Mouse (Mus musculus) midbrain, embryonic 14.5 days (tissue): ENCODE data around the gene Tead1. TPM values are rescaled to one million over a fixed set of nuclear protein-coding genes. Genes with fewer than 3 reads are reported as not detected.

Experiments used
- ATAC-seq: fragments of 200-750 bp; cut with Nextera tagmentation; 2 replicates; pipeline ENCODE4 v1.8.0; 2017; ENCODE audit warnings: moderate number of reproducible peaks, moderate library complexity; ENCODE audit not compliant: low FRiP score, low TSS enrichment
- DNase-seq: peaks from one replicate; pipeline ENCODE4 v3.0.0-alpha.2; 2015
- H3K27ac ChIP-seq: fragments of 300-500 bp; sonication (generic); replicated peaks from 2 replicates; pipeline ENCODE4 v1.5.1; 2014; ENCODE audit warnings: mild to moderate bottlenecking, low read depth, low read length, moderate library complexity
- H3K27me3 ChIP-seq: fragments of 300-500 bp; sonication (generic); 2 replicates; pipeline ENCODE4 v1.6.1; 2014; ENCODE audit warnings: low read length, control low read depth, mixed read lengths; ENCODE audit not compliant: control insufficient read depth, insufficient read depth
- H3K36me3 ChIP-seq: fragments of 300-500 bp; sonication (generic); 2 replicates; pipeline ENCODE4 v1.6.1; 2014; ENCODE audit warnings: low read length, control low read depth; ENCODE audit not compliant: control insufficient read depth, insufficient read depth
- H3K4me1 ChIP-seq: fragments of 300-500 bp; sonication (generic); 2 replicates; pipeline ENCODE4 v1.6.1; 2014; ENCODE audit warnings: mild to moderate bottlenecking, antibody characterized with exemption, low read length, control low read depth; ENCODE audit not compliant: control insufficient read depth, insufficient read depth
- H3K4me2 ChIP-seq: fragments of 300-500 bp; sonication (generic); 2 replicates; pipeline ENCODE4 v1.6.1; 2014; ENCODE audit warnings: mild to moderate bottlenecking, low read length, moderate library complexity
- H3K4me3 ChIP-seq: fragments of 300-500 bp; sonication (generic); replicated peaks from 2 replicates; pipeline ENCODE4 v1.5.1; 2014; ENCODE audit warnings: low read depth, low read length
- H3K9ac ChIP-seq: fragments of 300-500 bp; sonication (generic); replicated peaks from 2 replicates; pipeline ENCODE4 v1.6.1; 2014; ENCODE audit warnings: mild to moderate bottlenecking, low read length, moderate library complexity
- H3K9me3 ChIP-seq: fragments of 300-500 bp; sonication (generic); 2 replicates; pipeline ENCODE4 v1.6.1; 2016; ENCODE audit warnings: low read length, control low read depth, mixed read lengths; ENCODE audit not compliant: control insufficient read depth
- WGBS: fragments of 180-500 bp; shearing (Covaris S2); extraction: QIAGEN DNeasy Blood & Tissue Kit; methylation state at CpG from one replicate; pipeline ENCODE4 v1.1.7; 2014; 5-methylcytosine and 5-hydroxymethylcytosine counted together
- polyA plus RNA-seq: library from polyadenylated mRNA; unstranded; fragments of >200 nt; fragmentation: Nextera tagmentation; extraction: Ambion mirVana; gene quantifications from 2 replicates; pipeline ENCODE4 v1.2.1, GENCODE M21; 2014

Gene Tead1
- polyA plus RNA-seq, 1 experiment from 2014 or later, result 10.7 TPM

GRCm38 (mm10) chr7:112714783-112715182, 35.7 kb downstream of the Tead1 start:
- Histone ChIP-seq H3K27me3 (no peaks in the 10 kb centered on the region), H3K4me3 (no peak overlapping the region), H3K4me1 (peaks cover under 1% of the 10 kb centered on the region; the same call in 1 of the 2 replicates), H3K9me3 (no peaks in the 10 kb centered on the region), H3K9ac (no peak overlapping the region), H3K4me2 (no peak overlapping the region), H3K27ac (no peak overlapping the region), H3K36me3 (no peaks in the 10 kb centered on the region)
- WGBS, result 84% methylated on average over 6 of the region's 6 CpGs
- no peak for DNase-seq
- no peak for ATAC-seq

GRCm38 (mm10) chr7:112716701-112717100, 37.6 kb downstream of the Tead1 start:
- H3K9me3 ChIP-seq, result no peaks in the 10 kb centered on the region
- H3K4me1 ChIP-seq, result peaks cover 14% of the 10 kb centered on the region
- H3K4me3 ChIP-seq, result no peak overlapping the region
- H3K9ac ChIP-seq, result no peak overlapping the region
- H3K27me3 ChIP-seq, result no peaks in the 10 kb centered on the region
- DNase-seq (no peak), ATAC-seq (no peak)
- no peaks in the 10 kb centered on the region for H3K36me3 ChIP-seq
- 92% methylated on average over 6 of the region's 6 CpGs for WGBS
- no peak overlapping the region for H3K4me2 ChIP-seq
- no peak overlapping the region for H3K27ac ChIP-seq

- Histone ChIP-seq H3K9me3 (no peaks in the 10 kb centered on the region), H3K4me3 (no peak overlapping the region), H3K27me3 (no peaks in the 10 kb centered on the region), H3K27ac (no peak overlapping the region), H3K4me2 (no peak overlapping the region), H3K4me1 (peaks cover 14% of the 10 kb centered on the region), H3K9ac (no peak overlapping the region), H3K36me3 (no peaks in the 10 kb centered on the region)
- 53% methylated on average over 2 of the region's 2 CpGs for WGBS
- no peak for DNase-seq
- no peak for ATAC-seq
Observed at GRCm38 (mm10) chr7:112717676-112718075, 38.6 kb downstream of the Tead1 start.

GRCm38 (mm10) chr7:112719394-112720142, 40.5 kb downstream of the Tead1 start:
- DNase-seq (no peak), ATAC-seq (no peak)
- Histone ChIP-seq H3K4me2 (peak overlapping the region; percentile 50; the same call in 1 of the 2 replicates), H3K4me1 (peaks cover 14% of the 10 kb centered on the region), H3K36me3 (no peaks in the 10 kb centered on the region), H3K27ac (0 out of 2 replicates have a peak overlapping the region, but pooled peaks have one; percentile 68), H3K27me3 (no peaks in the 10 kb centered on the region), H3K9ac (no peak overlapping the region; the same call in 1 of the 2 replicates), H3K4me3 (no peak overlapping the region), H3K9me3 (no peaks in the 10 kb centered on the region)
- WGBS, result 37% methylated on average over 11 of the region's 11 CpGs

- 11% methylated on average over 23 of the region's 23 CpGs for WGBS
- peak overlapping the region; percentile 50 for H3K4me2 ChIP-seq
- DNase-seq (peak; percentile 77), ATAC-seq (peak; percentile 46)
- peak overlapping the region; percentile 42 for H3K9ac ChIP-seq
- H3K4me3 ChIP-seq, result peak overlapping the region; percentile 19
- no peaks in the 10 kb centered on the region for H3K9me3 ChIP-seq
- H3K36me3 ChIP-seq, result no peaks in the 10 kb centered on the region
- H3K4me1 ChIP-seq, result peaks cover 14% of the 10 kb centered on the region
- H3K27ac ChIP-seq, result peak overlapping the region; percentile 68
- H3K27me3 ChIP-seq, result no peaks in the 10 kb centered on the region
Observed at GRCm38 (mm10) chr7:112720143-112720988, 41.2 kb downstream of the Tead1 start.

GRCm38 (mm10) chr7:112720989-112721337, 41.8 kb downstream of the Tead1 start:
- Histone ChIP-seq H3K4me3 (peak overlapping the region; percentile 19; the same call in 1 of the 2 replicates), H3K36me3 (no peaks in the 10 kb centered on the region), H3K9me3 (no peaks in the 10 kb centered on the region), H3K9ac (no peak overlapping the region; the same call in 1 of the 2 replicates), H3K4me2 (peak overlapping the region; percentile 50), H3K27me3 (no peaks in the 10 kb centered on the region), H3K27ac (peak overlapping the region; percentile 68), H3K4me1 (peaks cover 14% of the 10 kb centered on the region)
- peak; percentile 31 for DNase-seq
- ATAC-seq, result peak; percentile 43; the same call in 1 of the 2 replicates
- 22% methylated on average over 4 of the region's 4 CpGs for WGBS

GRCm38 (mm10) chr7:112721859-112722258, 42.7 kb downstream of the Tead1 start:
- Histone ChIP-seq H3K4me2 (no peak overlapping the region), H3K4me1 (peaks cover 14% of the 10 kb centered on the region), H3K9ac (no peak overlapping the region), H3K9me3 (no peaks in the 10 kb centered on the region), H3K4me3 (no peak overlapping the region), H3K27ac (no peak overlapping the region), H3K36me3 (no peaks in the 10 kb centered on the region), H3K27me3 (no peaks in the 10 kb centered on the region)
- WGBS, result 79% methylated on average over 4 of the region's 4 CpGs
- DNase-seq (no peak), ATAC-seq (no peak)

- Histone ChIP-seq H3K36me3 (no peaks in the 10 kb centered on the region), H3K9ac (no peak overlapping the region), H3K4me3 (no peak overlapping the region), H3K27me3 (no peaks in the 10 kb centered on the region), H3K27ac (no peak overlapping the region), H3K9me3 (no peaks in the 10 kb centered on the region), H3K4me2 (no peak overlapping the region), H3K4me1 (peaks cover 4% of the 10 kb centered on the region; the same call in 1 of the 2 replicates)
- ATAC-seq (no peak), DNase-seq (no peak)
- WGBS, result 90% methylated on average over 2 of the region's 2 CpGs
Observed at GRCm38 (mm10) chr7:112728399-112728798, 49.3 kb downstream of the Tead1 start.
